Mouse (Mus musculus): Measurements from ENCODE around the gene Nme3.
A peak's percentile ranks its signal among the peaks of the same experiment; 100 is the strongest.
"Not testable (repeated sequence)": the region's sequence is repeated elsewhere in the genome, so short reads cannot be mapped to it uniquely, and the experiment has no call there.

Nme3 gene

DNA sequence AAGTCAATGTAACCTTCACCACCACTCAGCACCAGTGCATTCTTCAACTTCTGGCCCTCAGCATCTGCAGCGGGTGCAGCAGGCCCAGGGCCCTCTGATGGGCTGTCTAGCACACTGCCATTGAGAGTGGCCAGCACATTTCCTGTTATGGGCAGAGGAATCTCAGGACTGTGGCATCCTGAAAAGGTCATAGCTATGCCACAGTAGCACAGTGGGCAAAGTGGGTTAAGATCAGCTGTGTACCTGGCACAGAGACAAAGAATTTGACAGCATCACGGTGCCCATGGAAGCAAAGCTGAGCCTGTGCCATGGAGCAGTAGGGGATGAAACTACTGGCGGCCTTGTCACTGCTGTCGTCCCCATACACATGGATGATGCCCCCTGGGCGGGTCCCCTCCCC is 2.9 kb downstream of the Nme3 start:
- no peak for DNase-seq (ENCODE audit: low read depth, low spot score)

DNA sequence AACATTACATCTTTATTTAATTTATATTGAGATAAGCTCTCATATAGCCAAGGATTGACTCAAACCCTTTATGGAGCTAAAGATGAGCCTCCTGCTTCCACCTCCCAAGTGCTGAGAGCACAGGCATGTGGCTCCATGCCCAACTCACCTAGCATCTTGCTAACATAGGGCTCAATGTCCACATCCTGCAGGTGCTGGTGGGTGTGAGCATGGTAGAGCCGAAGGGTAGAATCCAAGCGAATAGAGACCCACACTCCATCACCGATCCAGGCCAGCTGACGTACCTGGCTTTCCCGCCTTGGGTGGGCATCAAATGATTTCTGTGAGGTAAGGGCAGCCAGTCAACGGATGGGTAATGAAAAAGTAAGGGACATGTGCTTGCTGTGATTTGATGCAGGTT is 3.7 kb downstream of the Nme3 start:
- DNase-seq (ENCODE audit: low read depth, low spot score), result no peak

DNA sequence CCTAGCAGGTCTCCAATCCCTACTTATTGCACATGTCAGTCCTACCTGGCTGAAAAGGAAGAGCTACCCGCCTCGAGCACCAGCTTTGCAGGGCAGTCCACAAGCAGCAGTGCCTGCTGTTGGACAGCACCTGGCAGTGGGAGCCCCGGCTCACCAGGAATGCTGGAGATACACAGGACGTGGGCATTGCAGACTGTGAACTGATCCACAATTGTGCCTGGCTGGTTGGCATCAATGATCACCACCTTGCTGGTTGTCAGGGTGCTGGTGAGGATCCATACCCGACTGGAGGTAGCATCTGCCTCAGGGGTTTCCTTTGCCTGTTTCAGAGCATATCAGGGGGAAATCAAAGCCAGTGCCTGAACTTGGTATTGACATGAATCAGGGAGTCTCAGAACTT is 5.8 kb downstream of the Nme3 start:
- no peak for DNase-seq (ENCODE audit: low read depth, low spot score)

DNA sequence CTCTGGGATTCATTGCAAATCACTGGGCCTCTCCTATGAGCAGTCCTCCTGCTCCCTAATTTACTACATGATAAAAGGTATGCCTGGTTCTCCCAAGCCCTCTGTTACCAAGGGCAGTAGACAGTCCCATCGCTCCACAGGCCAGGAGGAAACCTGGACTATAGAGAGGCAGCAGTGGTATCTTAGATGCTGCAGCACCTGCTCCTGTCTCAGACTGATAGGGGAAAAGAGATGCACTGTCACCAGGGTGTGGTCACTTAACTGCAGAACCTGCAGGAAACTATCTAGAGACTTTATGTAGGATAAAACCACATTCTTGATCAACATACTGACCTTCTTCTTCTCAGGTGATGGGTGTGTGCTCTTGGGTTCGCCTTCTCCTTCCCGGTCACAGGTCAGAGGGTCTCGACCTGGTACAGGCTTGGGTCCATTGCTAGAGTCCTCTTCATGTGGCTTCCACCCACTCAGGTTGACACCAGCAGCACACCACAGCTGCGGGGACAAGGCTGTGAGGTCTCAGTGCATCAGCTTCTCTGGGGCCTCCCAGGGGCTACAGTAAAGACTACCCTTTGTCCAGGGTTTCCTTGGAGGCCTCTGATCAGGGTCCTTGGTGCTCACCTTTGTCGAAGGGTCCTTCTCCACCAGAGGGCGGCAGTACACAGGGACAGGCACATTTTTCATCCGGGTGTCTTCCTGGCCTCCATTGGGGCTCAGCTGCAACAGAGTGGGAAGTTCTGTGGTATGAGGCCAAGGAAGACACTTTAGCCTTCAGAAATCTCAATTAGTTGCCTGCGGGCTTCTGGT is 6.6 kb downstream of the Nme3 start:
- DNase-seq (ENCODE audit: low read depth, low spot score), result no peak

DNA sequence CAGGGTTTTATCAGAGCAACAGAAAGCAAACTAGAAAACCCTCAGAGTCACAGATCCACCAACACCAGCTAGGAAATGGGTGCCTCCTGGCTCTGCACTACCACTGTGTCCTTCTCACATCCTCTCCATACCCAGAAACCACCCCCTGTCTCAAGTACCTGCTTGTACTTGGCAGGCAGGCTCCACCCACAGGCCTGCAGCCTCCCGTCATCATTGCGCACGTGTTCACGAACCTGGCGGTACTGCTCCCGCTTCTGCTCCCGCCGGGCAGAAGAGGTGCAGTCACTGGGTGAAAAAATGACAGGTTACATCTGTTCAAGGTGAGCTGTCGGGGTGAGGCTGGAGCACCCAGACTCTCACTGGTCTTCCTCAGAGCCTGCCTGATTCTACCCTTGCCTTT is 7.5 kb downstream of the Nme3 start:
- DNase-seq (ENCODE audit: low read depth, low spot score), result no peak

DNA sequence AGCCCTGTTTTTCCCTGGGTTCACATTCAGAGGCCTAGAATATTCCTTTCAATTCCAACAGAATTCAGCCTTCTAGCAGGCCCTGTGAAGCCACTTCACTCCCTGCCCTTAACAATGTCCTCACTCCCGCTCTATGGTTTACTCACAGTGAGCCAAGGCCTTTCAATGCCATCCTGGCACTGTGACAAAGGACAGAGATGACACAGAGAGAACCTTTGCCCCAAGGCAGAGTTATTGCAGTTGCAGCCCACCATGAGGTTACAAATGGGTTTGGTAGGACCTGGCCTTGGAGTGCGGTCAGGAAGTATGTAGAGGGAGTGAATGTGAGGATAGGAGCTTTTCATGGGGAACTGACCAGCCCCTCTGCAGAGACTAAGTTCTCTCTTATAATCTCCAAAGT is 11.3 kb downstream of the Nme3 start:
- no peak for DNase-seq (ENCODE audit: low read depth, low spot score)

DNA sequence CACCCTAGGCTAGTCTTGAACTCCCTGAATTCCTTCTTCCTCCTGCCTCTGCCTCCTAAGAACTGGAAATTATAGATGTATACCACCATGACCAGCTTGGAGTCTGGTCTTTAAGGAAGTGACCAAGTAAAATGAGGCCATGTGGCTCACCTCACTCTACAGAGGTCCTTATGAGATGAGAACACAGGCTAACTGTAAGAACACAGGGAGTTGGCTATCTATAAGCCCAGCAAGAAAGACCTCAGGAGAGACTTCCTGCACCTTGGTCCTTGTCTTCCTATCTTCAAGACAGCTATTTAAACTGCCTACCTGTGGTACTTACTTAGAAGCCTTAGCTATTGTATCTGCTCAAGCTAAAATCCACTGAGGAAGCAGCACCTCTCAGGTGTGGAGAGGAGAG is 17.7 kb downstream of the Nme3 start:
- DNase-seq (ENCODE audit: low read depth, low spot score), result no peak

DNA sequence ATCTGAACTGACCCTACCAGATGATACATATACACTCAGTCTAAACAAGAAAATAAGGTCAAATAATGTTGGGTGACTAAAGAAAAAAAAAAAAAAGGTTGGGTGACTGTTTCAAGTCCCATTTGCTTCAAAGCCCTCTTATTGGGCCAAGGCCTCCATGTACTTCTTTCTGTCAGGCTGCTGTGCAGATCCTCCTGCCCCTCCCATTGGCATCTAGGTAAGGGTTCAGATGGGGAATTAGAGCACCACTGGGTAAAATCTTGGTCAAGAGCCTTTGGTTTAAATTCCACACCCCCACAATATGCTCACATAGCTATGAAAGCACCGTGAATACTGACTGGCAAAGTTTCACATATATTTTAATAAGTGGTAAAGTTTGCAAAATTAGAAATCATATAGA is 26.9 kb downstream of the Nme3 start:
- DNase-seq (ENCODE audit: low read depth, low spot score), result no peak

DNA sequence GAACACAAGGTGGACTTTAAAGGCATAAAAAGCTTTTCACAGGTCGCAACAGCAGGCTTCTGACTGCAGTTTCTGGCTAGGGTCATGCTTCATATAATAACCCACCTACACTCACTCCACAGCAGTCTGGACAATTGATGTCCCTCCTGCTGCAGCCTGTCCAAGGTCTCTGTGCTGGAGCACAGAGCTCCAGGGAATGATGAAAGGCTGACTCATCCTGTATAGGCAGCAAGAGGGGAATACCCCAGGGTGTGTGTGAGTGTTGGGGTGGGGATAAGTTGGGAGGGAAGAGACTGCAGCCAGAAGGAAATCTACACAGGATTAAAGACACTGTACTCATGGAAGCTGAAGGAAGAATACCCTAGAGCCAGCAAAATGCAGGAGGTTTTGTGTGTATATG is 33.2 kb downstream of the Nme3 start:
- DNase-seq (ENCODE audit: low read depth, low spot score), result no peak

DNA sequence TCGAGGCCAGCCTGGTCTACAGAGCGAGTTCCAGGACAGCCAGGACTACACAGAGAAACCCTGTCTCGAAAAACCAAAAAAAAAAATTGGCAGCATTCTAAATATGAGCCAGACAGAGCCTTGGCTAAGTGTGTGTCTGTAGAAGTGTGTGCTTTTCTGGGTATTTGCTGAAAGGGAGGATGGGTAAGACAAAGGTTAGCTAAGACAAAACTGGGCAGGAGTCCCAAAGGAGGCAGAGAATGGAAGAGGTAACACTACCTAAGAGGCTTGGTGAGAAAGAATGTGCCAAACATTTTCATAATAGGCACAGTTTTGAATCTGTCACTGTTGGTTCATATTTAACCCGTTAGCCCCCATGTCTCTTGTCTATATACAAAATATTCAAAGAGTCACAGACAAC is 36.1 kb downstream of the Nme3 start:
- no peak for DNase-seq (ENCODE audit: low read depth, low spot score)

DNA sequence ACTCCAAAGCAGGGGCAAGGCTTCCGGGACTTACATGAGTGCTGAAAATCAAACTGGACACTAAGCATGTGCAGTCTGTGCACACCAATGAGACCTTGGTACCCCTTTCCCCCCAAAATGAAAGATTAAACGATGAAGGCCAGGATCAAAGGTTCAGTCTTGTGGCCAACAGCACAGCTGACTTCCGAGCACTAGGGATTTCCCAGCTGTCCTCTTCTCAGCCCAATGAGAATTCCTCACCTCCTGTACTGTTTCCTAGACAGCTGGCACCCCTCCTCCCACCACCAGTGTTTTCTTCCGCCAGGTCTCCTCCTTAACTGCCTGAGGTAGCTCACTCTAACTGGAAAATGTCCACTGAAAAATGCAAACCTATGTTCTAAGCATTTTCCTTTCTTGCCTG is 36.9 kb downstream of the Nme3 start:
- no peak for DNase-seq (ENCODE audit: low read depth, low spot score)

DNA sequence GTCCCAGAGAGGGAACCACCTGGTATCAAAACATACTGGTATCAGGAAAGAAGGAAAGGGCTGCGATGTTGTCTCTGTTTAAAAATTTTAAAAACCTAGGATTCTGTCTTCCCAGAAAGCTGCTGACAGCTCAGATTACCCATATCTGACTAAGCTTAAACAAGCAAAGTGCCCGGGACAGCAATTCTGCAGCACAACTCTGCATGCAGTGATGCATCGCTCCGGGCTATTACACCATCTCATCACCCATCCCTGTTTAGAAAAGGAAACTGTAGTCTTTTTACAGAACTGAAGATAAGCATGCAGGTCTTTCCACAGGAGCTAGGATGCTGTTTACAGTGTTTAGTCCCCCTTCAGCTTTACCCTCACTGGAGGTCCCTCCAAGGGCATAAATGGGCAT is 38.6 kb downstream of the Nme3 start:
- no peak for DNase-seq (ENCODE audit: low read depth, low spot score)

DNA sequence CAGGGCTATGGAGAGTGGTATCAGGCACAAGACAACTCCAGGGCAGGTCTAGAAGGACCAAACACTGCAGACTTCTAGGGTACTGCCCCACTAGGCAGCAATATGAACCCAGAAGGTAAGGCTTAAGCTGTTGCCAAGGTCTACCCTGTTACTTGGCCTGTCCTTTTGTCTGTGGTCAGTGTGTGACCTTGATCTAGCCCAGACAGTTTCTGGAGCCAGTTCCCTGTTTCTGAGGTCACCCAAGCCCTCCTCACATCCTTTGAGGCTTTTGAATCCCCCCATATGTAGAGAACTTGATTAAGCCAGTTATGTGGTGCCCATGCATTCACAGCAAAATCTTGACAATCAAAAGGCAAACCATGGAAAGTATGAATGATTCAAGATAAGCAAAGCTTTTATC is 39.4 kb downstream of the Nme3 start:
- DNase-seq (ENCODE audit: low read depth, low spot score), result no peak

DNA sequence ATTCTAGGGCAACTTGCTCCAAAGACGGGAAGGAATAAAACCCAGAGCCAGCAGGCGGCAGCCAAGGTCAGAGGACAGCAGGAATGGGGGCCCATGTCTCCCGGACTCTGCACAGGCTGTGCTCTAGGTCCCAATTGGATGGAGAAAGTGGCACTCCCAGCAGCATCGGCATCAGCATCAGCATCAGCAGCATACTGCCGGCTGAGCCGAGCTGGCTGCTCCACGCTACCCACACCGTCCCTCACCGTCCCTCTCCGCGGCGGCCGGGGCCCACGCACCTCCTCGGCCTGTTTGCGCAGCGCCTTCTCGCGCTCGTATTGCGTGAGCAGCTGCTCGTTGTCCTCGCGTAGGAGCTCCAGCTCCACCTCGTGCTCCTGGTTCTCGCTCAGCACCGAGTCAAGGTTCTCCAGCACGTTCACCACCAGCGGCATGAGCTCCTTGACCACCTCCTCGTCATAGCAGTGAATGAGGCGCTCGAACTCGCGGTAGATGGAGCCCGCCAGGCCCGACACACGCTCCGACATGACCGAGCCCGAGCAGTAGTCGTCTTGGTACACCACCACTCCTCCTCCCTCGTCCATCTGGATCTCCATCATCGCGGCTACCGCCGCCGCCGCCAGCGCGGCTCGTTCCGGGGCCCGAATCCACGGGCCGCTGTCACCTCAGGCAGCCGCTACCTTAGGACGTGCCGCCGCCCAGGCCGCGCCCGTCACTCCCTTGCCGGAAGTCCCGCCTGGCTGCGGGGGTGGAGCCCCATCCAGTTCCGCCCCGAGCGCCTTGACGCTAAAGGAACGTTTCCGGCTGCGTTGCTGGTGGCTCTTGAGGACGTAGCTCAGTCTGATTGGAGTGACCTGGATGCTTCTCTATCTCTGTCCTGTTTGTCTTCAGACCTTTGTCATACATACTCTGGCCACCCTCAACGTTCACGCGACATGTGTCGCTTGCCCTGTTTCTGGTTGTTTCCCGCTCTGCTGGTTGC is 40.2 kb downstream of the Nme3 start, which contains the start of gene Mapk8ip3:
Mapk8ip3 (minus strand) TSS at position 719 of the 979 bp plus-strand sequence.
- DNase-seq (ENCODE audit: low read depth, low spot score), result peak; percentile 87

DNA sequence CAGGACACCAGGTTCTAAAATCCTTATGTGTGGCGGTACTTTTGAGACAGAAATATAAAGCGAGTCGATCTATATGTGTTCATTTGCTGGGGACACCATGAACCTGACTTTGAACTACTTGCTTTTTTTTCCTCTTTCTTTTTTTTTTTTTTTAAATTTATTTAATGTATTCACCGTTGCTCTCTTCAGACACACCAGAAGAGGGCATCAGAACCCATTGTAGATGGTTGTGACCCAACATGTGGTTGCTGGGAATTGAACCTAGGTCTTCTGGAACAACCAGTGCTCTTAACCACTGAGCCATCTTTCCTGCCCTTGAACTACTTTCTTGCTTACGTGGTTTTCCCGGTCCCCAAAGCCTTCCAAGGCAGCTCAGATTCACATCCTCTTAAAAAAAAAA is 41.0 kb downstream of the Nme3 start:
- DNase-seq (ENCODE audit: low read depth, low spot score), result no peak

DNA sequence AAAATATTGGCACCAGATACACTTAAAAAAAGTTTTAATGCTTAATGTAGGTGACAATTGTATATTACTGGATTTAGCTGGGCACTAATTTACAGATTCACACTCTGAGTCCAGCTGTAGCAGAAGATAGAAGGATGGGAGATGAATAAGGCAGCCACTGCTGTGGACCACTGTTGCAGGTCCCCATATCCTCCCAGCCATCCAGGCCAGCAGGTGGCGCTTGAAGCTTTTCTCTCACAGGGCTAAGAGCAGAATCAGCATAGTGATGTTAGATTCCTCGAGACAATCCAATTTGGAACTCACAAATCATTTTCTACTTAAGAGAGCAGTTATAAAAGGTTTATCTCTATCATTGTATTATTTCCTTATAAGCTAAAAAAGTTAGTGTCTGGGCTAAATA is 46.2 kb downstream of the Nme3 start:
- not testable (repeated sequence) for DNase-seq (ENCODE audit: low read depth, low spot score)

DNA sequence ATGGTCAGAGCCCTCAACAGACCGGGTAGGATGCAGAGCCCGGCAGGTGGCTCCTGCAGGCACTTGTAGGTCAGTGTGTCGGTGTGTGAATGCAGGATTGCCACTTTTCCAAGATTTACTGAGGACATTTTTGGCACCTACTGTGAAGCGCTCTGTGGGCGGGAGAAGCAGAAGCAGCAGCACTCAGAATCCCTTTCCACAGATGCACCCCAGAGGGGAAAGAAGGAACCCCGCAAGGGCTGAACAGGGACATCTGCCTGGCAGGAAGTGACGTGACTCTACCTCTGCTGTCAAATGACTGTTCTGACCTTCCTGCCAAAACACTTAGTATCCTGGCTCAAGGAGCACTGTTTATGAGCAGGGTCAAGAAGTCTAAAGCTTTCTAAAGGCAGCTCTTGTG is 46.7 kb downstream of the Nme3 start:
- no peak for DNase-seq (ENCODE audit: low read depth, low spot score)

DNA sequence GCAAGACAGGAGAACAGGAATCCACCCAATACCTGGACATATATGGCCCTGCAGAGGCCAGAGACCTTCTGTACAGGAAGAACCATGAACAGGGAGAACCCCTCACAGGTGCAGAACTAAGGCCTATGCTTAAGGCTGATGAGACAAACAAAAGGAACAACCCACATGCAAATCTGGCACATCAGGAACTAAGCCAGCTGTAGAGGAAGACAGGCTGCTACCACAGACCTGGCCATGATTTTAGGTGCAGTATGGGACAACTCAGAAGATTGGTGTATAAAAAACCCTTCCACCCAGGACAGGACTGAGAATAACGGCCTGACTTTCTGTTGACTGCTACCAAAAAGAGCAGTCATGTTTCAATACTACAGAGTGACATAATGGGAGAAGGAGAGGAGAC is 47.3 kb downstream of the Nme3 start:
- DNase-seq (ENCODE audit: low read depth, low spot score), result not testable (repeated sequence)

All from retina, postnatal 7 days (tissue).